Mouse (Mus musculus) megakaryocyte progenitor cell, adult 5-6 weeks (primary cell): ENCODE measurements around the gene Babam2. TPM values are rescaled to one million over a fixed set of nuclear protein-coding genes. Genes with fewer than 3 reads are reported as not detected.
A peak's percentile ranks its signal among the peaks of the same experiment; 100 is the strongest.
"Not testable (repeated sequence)": the region's sequence is repeated elsewhere in the genome, so short reads cannot be mapped to it uniquely, and the experiment has no call there.

Experiments used
- ATAC-seq: replicated peaks from 2 replicates; pipeline ENCODE4 v1.8.0; 2016; ENCODE audit warnings: mild to moderate bottlenecking, moderate TSS enrichment, inconsistent platforms; ENCODE audit not compliant: poor library complexity
- total RNA-seq, 2 experiments: library from RNA; stranded (forward) in 1 of 2; stranded (reverse) in 1 of 2; fragments of 157-497, 149-512 nt in 1 of 2; fragments of 200-1000 nt in 1 of 2; gene quantifications; 2 replicates each; pipeline versions ENCODE4 v1.2.3 to v1.2.4; 2015 to 2017

Gene Babam2
- total RNA-seq, 2 experiments from 2014 or later = 37.7 to 117 TPM

- no peak for ATAC-seq
Measured at GRCm38 (mm10) chr5:31774976-31775375, 77.5 kb downstream of the Babam2 start.

DNA sequence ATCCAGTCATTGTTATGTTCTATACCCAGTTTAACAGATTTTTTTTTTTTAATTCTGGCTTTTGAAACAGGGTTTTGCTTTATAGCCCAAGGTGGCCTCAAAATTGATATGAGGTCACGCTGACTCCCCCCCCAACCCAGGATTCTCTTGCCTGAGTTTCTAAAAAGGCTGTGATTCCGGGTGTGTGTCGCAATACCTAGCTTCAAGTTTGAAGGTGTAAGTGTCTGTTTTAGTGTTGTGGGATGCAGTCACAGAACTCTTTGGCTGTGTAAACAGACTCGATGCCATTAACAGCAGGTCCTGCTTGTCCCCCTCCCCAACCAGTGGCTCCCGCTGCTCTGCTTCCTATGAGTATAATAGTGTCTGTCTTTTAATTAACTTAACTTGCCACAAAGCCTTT, 84.1 kb downstream of the Babam2 start:
- ATAC-seq = no peak

GRCm38 (mm10) chr5:31787201-31787600, 89.7 kb downstream of the Babam2 start:
- ATAC-seq = no peak

DNA sequence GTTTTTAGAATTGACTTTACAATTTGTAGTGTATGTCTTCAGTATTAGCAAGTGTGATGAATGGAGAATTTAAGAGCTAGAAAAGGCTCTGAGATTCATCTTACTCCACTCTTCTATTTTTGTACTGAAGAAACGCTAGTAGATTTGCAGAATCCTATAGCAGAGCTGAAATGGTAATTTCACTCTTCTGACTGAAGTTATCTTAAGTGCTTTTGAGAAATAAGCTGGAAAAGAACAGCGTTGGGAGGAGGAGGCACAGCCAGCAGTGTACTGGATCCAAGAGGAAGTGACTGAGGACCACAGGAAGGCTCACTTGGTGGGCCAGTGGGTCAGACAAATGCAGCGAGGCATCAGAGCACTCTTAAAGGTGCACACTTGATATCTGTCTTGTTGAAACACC, 90.1 kb downstream of the Babam2 start:
- no peak for ATAC-seq

DNA sequence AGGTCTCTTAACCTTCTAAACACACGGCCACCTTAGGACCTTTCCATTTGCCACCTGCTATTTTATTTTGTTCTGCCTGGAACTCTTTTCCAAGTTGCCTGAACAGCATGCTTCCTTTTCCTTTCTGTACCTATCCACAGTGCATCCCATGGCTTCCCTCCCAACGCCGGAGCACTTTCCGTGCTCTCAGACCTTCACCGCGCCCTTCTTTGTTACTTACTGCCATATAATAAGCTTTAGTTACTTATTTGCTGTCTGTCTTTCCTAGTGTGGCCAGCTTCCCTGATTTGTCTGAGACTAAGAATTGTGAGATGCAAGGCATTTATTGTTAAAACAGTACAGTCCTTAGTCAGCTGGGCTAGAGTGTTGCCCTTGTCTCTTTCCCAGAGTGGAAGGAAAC, 94.9 kb downstream of the Babam2 start:
- no peak for ATAC-seq

GRCm38 (mm10) chr5:31792863-31793262, 95.4 kb downstream of the Babam2 start:
- ATAC-seq = 0 out of 2 replicates have a peak, but pooled peaks have one; percentile 26

- no peak for ATAC-seq
Measured at GRCm38 (mm10) chr5:31795414-31795813, 97.9 kb downstream of the Babam2 start.

DNA sequence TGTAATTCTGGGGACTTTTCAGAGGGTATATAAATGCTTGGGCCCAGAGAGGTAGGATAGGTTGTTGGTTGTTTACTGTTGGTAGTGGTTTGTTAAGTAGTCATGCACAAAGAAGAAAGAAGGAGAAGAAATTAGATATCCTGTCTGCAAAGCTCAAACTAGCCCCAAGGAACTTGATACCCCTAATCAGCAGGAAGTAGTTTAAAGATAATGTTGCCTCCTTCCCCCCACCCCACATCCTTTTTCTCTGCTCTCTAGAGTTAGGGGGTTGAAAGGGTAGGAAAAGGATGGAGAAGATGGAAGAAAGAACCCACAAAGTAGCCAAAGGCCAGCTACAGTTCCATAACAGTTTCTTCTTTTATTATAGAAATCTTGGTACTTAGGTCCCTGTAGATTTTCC, 99.5 kb downstream of the Babam2 start:
- no peak for ATAC-seq

DNA sequence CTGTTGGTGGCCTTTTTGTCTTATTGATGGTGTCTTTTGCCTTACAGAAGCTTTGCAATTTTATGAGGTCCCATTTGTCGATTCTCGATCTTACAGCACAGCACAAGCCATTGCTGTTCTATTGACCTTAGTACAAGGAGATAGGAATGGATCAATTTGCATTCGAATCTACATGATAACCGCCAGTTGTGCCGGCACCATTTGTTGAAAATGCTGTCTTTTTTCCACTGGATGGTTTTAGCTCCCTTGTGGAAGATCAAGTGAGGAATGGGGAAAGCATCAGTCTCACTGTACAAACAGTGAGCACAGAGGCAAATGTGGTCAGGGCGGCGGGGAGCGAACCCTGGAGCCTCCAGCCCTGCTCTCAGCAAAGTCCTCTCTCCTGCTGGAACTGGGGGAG, 106.7 kb downstream of the Babam2 start:
- not testable (repeated sequence) for ATAC-seq

- no peak for ATAC-seq
Measured at GRCm38 (mm10) chr5:31804751-31805150, 107.3 kb downstream of the Babam2 start.

- no peak for ATAC-seq
Measured at GRCm38 (mm10) chr5:31807312-31807711, 109.8 kb downstream of the Babam2 start.

DNA sequence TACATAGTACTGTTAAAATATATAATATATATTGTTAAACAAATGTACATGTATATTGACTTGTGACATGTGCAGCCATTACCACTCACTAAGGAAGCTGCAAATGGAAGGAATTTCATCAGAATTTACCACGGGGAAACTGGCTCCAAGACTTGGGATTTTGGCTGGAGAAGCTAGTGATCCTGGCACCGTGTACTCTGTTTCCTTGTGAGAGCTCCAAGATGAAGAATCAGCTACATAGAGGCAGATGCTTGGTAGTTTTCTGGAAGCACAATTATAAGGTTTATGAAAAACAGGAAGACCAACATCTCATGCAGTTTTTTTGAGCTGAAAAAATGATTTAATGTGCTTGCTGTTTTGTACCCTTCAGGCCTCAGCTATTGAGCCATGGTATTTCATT, 110.8 kb downstream of the Babam2 start:
- no peak for ATAC-seq

DNA sequence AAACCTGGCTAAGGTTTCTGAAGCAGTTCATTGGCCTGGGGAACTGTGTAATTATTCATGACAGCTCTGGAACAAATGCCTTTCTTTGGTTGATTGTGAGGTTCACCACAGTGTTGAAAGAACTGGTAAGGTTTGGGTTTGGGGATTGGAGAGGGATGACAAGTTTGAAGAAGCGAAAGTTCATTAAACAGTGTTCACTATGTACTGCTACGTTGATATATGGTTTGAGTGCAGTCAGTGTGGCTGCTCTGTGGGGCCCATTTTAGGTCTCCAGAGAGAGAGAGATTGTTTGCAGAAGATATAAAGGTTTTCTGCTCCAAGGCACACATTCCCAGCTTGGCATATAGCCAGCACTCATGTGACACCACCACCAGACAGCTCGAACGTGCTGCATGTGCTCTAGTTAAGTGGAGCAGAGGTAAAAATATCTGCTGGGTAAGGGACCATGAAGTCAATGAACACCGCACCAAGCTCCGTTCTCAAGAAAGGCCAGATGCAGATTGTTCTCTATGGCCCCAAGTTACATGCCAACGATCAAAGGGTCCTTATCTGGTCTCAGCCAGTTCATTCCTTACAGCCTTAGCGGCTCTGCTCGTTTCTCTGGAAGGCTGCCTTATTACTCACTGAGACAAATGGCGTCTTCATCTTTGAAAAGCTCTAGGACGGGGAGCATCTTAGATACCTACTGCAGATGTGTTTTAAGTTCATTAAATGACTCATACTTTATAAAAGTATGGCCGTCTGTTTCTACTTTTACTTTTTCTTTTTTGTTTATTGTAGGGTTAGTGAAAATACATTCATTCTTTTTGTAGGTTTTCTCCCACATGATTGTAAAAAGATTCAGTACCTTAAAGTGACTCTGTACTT, 113.5 kb downstream of the Babam2 start:
- ATAC-seq = peak; percentile 34

DNA sequence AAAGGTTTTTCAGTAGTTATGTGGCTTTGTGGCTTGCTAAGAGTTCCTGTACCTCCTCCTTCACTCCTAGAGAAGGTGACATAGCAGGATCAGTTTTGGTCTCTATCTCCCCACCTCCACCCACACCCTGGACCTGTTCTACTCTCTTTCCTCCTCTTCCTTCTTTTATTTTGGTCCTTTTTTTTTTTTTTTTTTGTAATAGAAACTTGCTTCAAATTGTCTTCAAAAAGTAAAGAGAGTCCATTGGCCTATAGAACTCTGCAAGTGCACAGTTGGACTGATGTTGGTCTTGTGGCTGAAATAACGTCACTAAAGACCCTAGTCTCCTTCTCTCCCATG, 114.1 kb downstream of the Babam2 start:
- ATAC-seq = no peak

DNA sequence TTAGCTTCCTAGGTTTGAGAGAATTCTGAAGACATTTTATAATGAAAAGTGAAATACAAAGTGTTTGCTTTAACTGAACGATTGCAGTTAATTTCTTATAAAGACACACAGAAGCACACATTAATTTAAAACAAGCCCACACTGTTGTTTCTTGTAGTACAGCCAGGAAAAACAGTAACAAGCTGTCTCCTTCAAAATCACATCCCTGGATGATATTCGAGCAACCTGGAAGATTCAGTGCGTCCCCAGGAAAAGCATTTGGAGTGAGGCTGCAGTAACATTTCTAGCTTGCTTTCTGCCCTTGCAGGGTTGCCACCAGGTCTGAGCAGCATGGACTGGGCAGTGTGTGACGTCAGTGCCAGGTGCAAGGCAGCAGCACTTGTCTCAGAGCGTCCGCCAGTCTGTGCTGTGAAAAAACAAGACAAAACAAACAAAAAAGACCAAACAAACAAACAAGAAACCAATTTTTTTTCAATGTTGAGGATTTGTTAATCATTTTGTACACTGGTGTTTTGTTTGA, 115.7 kb downstream of the Babam2 start:
- ATAC-seq = no peak

GRCm38 (mm10) chr5:31814068-31814467, 116.6 kb downstream of the Babam2 start:
- ATAC-seq = peak; percentile 42

DNA sequence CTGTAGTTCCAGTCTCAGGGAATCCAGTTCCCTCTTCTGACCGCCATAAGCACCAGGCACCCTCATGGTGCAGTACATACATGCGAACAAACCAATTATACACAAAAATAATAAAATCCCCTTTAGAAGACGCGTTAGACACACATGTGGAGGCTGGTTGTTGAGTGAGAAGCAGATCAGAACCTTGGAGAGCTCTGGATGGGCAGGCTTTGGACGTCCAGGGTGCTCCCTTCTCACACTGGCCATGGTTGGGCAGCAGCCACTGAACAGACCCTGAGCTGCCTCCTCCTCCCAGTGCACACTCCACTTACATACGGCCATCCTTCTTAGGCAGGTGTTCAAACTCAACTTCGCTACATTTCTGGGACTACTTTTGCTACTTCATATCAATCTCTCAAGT, 117.6 kb downstream of the Babam2 start:
- ATAC-seq = no peak

GRCm38 (mm10) chr5:31816082-31816481, 118.6 kb downstream of the Babam2 start:
- no peak for ATAC-seq

GRCm38 (mm10) chr5:31820801-31821200, 123.3 kb downstream of the Babam2 start:
- ATAC-seq = no peak

- no peak for ATAC-seq
Measured at GRCm38 (mm10) chr5:31821204-31821603, 123.7 kb downstream of the Babam2 start.

- no peak for ATAC-seq
Measured at GRCm38 (mm10) chr5:31823673-31824072, 126.2 kb downstream of the Babam2 start.

DNA sequence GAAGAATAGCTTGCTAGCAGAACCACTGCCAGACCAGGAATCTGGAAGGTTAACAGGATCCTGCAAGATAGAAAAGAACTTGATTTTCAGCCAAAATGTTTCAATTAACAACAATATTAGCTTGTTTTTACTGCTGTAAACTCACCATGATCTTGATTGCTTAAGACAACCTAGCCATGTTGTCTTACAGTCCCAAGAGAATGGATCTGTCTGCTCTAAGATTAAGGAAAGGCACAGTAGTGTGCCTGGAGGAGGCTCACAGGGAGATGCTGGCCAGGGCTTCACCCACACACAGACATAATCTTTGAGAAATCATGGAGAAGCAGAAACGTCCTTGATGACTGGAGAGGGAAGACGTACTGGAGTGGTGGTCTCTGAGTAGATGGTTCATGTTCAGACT, 126.6 kb downstream of the Babam2 start:
- ATAC-seq = no peak

- ATAC-seq = no peak
Measured at GRCm38 (mm10) chr5:31827304-31827703, 129.8 kb downstream of the Babam2 start.
